Mouse (Mus musculus): Measurements from ENCODE around the gene Tshb.

- TF ChIP-seq TAL1 (IDR thresholded peaks at IDR 0.05; ENCODE audit: low read length), result no peak
- TF ChIP-seq GATA1 (IDR thresholded peaks at IDR 0.05; ENCODE audit: low read length), result no peak
Measured at GRCm38 (mm10) chr3:102760236-102760635, 22.3 kb downstream of the Tshb start.
